In genomic region chr6:121176731-121177098, GRCm38 (mm10) we compare ENCODE assay signal across 22 mouse cellular contexts. TPM values are rescaled to one million over a fixed set of nuclear protein-coding genes. Genes with fewer than 3 reads are reported as not detected.
A peak's percentile ranks its signal among the peaks of the same experiment; 100 is the strongest.
DNase-seq lines count a peak whose midpoint lies in the region; ATAC-seq and TF ChIP-seq lines count a peak whose summit lies in the region.
"Had no signal": no experiment of that assay in that cellular context is flagged by ENCODE, and none has a peak within 500 bp of the region (broad histone marks: within the 10 kb centered on the region; RNA-seq: fewer than 3 reads in every experiment).

No protein-coding gene starts in this region.

- TF ChIP-seq POLR2A in heart, adult 2 months (IDR thresholded peaks at IDR 0.05; ENCODE audit: insufficient read depth, low read depth, low read length) = no peak

- H3K9ac ChIP-seq in heart, adult 2 months (ENCODE audit: low read depth, low read length) = no peak overlapping the region
- H3K9ac ChIP-seq in embryonic facial prominence, embryonic 13.5 days = no peak overlapping the region
- no peak overlapping the region for H3K9ac ChIP-seq in intestine, postnatal 0 days (ENCODE audit: low read depth, low read length)
- H3K9ac ChIP-seq in forebrain, embryonic 16.5 days (replicated peaks; ENCODE audit: low read depth, low read length) = no peak overlapping the region
- H3K9ac ChIP-seq: liver, embryonic 12.5 days; neural tube, embryonic 15.5 days had no signal

- H3K27ac ChIP-seq in heart, embryonic 10.5 days = peak overlapping the region; percentile 75
- no peak overlapping the region for H3K27ac ChIP-seq in heart, adult 2 months
- H3K27ac ChIP-seq in embryonic facial prominence, embryonic 13.5 days = peak overlapping the region; percentile 67
- peak overlapping the region; percentile 94 for H3K27ac ChIP-seq in intestine, postnatal 0 days (ENCODE audit: low read depth, low read length)
- no peak overlapping the region for H3K27ac ChIP-seq in forebrain, embryonic 16.5 days (ENCODE audit: low read length)
- H3K27ac ChIP-seq: liver, embryonic 12.5 days had no signal

- no peak overlapping the region for H3K4me3 ChIP-seq in heart, embryonic 10.5 days
- H3K4me3 ChIP-seq in heart, adult 2 months = no peak overlapping the region
- peak overlapping the region; percentile 3; the same call in 1 of the 2 replicates for H3K4me3 ChIP-seq in E14TG2a.4 (replicated peaks; ENCODE audit: low read length)
- no peak overlapping the region for H3K4me3 ChIP-seq in embryonic facial prominence, embryonic 13.5 days
- no peak overlapping the region for H3K4me3 ChIP-seq in intestine, postnatal 0 days (ENCODE audit: low read depth, low read length)
- no peak overlapping the region for H3K4me3 ChIP-seq in forebrain, embryonic 16.5 days (replicated peaks; ENCODE audit: low read length)
- H3K4me3 ChIP-seq: liver, embryonic 12.5 days; neural tube, embryonic 15.5 days had no signal

- H3K36me3 ChIP-seq in heart, embryonic 10.5 days = no peaks in the 10 kb centered on the region
- H3K36me3 ChIP-seq in heart, adult 2 months (ENCODE audit: control insufficient read depth, insufficient read depth, low read length) = no peaks in the 10 kb centered on the region
- H3K36me3 ChIP-seq in E14TG2a.4 (ENCODE audit: insufficient read depth, low read length) = no peaks in the 10 kb centered on the region
- no peaks in the 10 kb centered on the region for H3K36me3 ChIP-seq in embryonic facial prominence, embryonic 13.5 days
- no peaks in the 10 kb centered on the region for H3K36me3 ChIP-seq in intestine, postnatal 0 days (ENCODE audit: control insufficient read depth, insufficient read depth)
- H3K36me3 ChIP-seq in forebrain, embryonic 16.5 days (ENCODE audit: control insufficient read depth, insufficient read depth) = no peaks in the 10 kb centered on the region
- H3K36me3 ChIP-seq: G1E; liver, embryonic 12.5 days; neural tube, embryonic 15.5 days had no signal

- H3K9me3 ChIP-seq in heart, embryonic 10.5 days = no peaks in the 10 kb centered on the region
- H3K9me3 ChIP-seq in E14TG2a.4 (ENCODE audit: low read length) = no peaks in the 10 kb centered on the region
- H3K9me3 ChIP-seq in embryonic facial prominence, embryonic 13.5 days = no peaks in the 10 kb centered on the region
- H3K9me3 ChIP-seq in intestine, postnatal 0 days (ENCODE audit: control insufficient read depth) = no peaks in the 10 kb centered on the region
- no peaks in the 10 kb centered on the region for H3K9me3 ChIP-seq in forebrain, embryonic 16.5 days (ENCODE audit: control insufficient read depth, low read length)
- H3K9me3 ChIP-seq: G1E; liver, embryonic 12.5 days; neural tube, embryonic 15.5 days had no signal

- H3K79me2 ChIP-seq in heart, adult 2 months (replicated peaks; ENCODE audit: control insufficient read depth, insufficient read depth, low read length) = no peaks in the 10 kb centered on the region

- no peak for TF ChIP-seq CTCF in heart, adult 2 months (IDR thresholded peaks at IDR 0.05)
- TF ChIP-seq CTCF in E14TG2a.4 (conservative IDR thresholded peaks at IDR 0.05; ENCODE audit: low read length) = no peak
- TF ChIP-seq CTCF in intestine, postnatal 0 days (IDR thresholded peaks at IDR 0.05; ENCODE audit: low read depth) = no peak

- DNase-seq in heart, embryonic 10.5 days (ENCODE audit: low spot score) = no peak
- DNase-seq in heart, adult 2 months = no peak
- DNase-seq in urinary bladder, postnatal 4 days (ENCODE audit: low spot score in 2 of 2) = no peak
- DNase-seq in lung, postnatal 4 days = no peak
- DNase-seq: adrenal gland, adult 2 months; cerebellum, adult 11-12 months; gastrocnemius, postnatal 36 days; heart, postnatal 10 days; kidney, postnatal 4 days; lung, adult 18-20 months; lung, postnatal 10 days; thymus, adult 18-20 months; thymus, postnatal 36 days had no signal

- peak overlapping the region; percentile 38; the same call in 1 of the 2 replicates for H3K4me2 ChIP-seq in embryonic facial prominence, embryonic 13.5 days
- peak overlapping the region; percentile 43 for H3K4me2 ChIP-seq in intestine, postnatal 0 days (replicated peaks; ENCODE audit: low read depth)
- no peak overlapping the region for H3K4me2 ChIP-seq in forebrain, embryonic 16.5 days (ENCODE audit: low read length)
- H3K4me2 ChIP-seq: liver, embryonic 12.5 days; midbrain, embryonic 11.5 days had no signal

- no peaks in the 10 kb centered on the region for H3K27me3 ChIP-seq in heart, embryonic 10.5 days (ENCODE audit: insufficient read depth, poor library complexity, severe bottlenecking)
- no peaks in the 10 kb centered on the region for H3K27me3 ChIP-seq in heart, adult 2 months (ENCODE audit: control insufficient read depth, insufficient read depth, low read length)
- peaks cover 19% of the 10 kb centered on the region for H3K27me3 ChIP-seq in E14TG2a.4 (ENCODE audit: insufficient read depth, low read length)
- H3K27me3 ChIP-seq in embryonic facial prominence, embryonic 13.5 days = no peaks in the 10 kb centered on the region
- H3K27me3 ChIP-seq in intestine, postnatal 0 days (replicated peaks; ENCODE audit: control insufficient read depth, insufficient read depth, low read length) = no peaks in the 10 kb centered on the region
- H3K27me3 ChIP-seq in forebrain, embryonic 16.5 days (replicated peaks; ENCODE audit: control insufficient read depth, insufficient read depth, low read length) = no peaks in the 10 kb centered on the region
- H3K27me3 ChIP-seq: neural tube, embryonic 15.5 days had no signal

- 66% methylated on average over 4 of the region's 4 CpGs for whole genome bisulfite sequencing in heart, embryonic 10.5 days
- WGBS in heart, adult 2 months = 86% methylated on average over 4 of the region's 4 CpGs
- whole genome bisulfite sequencing in embryonic facial prominence, embryonic 13.5 days = 78% methylated on average over 4 of the region's 4 CpGs
- WGBS in intestine, postnatal 0 days = 34% methylated on average over 4 of the region's 4 CpGs
- whole genome bisulfite sequencing in forebrain, embryonic 16.5 days = 78% methylated on average over 4 of the region's 4 CpGs

- H3K4me1 ChIP-seq in heart, embryonic 10.5 days = peaks cover 30% of the 10 kb centered on the region
- H3K4me1 ChIP-seq in heart, adult 2 months (ENCODE audit: control insufficient read depth, insufficient read depth, low read length) = no peaks in the 10 kb centered on the region; the same call in 1 of the 2 replicates
- H3K4me1 ChIP-seq in E14TG2a.4 (replicated peaks; ENCODE audit: low read depth, low read length) = peaks cover 34% of the 10 kb centered on the region
- H3K4me1 ChIP-seq in embryonic facial prominence, embryonic 13.5 days = peaks cover 24% of the 10 kb centered on the region
- peaks cover 5% of the 10 kb centered on the region; the same call in 1 of the 2 replicates for H3K4me1 ChIP-seq in intestine, postnatal 0 days (replicated peaks; ENCODE audit: control insufficient read depth, insufficient read depth, low read length)
- H3K4me1 ChIP-seq in forebrain, embryonic 16.5 days (replicated peaks; ENCODE audit: control insufficient read depth, insufficient read depth, low read length) = peaks cover 2% of the 10 kb centered on the region; the same call in 1 of the 2 replicates

- ATAC-seq in embryonic facial prominence, embryonic 13.5 days (ENCODE audit: insufficient number of reproducible peaks, insufficient read depth, low FRiP score, low TSS enrichment, low read depth) = no peak
- no peak for ATAC-seq in intestine, postnatal 0 days
- no peak for ATAC-seq in forebrain, embryonic 16.5 days
- ATAC-seq: inflammation-experienced regulatory T-cells, adult 6 months had no signal

- no peak for TF ChIP-seq EP300 in heart, adult 2 months (IDR thresholded peaks at IDR 0.05; ENCODE audit: insufficient read depth, low read depth, low read length)

- intact Hi-C loops in heart, adult 2 months (cut with DNase I) = loop anchor here (5.0 kb wide), 2 partner anchors 64 to 259 kb away; partner anchors contain the start of gene Bid

RNA-seq across cellular contexts. Expression of gene Pex26, which starts 6.8 kb away (rescaled TPM):
- polyA plus RNA-seq in heart, embryonic 10.5 days (2016; fragmentation: Nextera tagmentation; extraction: Ambion mirVana) = 5.1 and 6.6 TPM in 2 replicates
- total RNA-seq in heart, adult 2 months (2021) = 1 to 10 TPM; 6.0 TPM
- 8.3 and 10.9 TPM in 2 replicates for polyA plus RNA-seq in heart, adult 2 months (2012; rRNA removed)
- 10.4 and 10.8 TPM in 2 replicates for polyA plus RNA-seq in embryonic facial prominence, embryonic 13.5 days (2015; fragmentation: Nextera tagmentation; extraction: Ambion mirVana)
- 6.3 and 7.2 TPM in 2 replicates for polyA plus RNA-seq in intestine, postnatal 0 days (2015; fragmentation: Nextera tagmentation; extraction: Ambion mirVana)
- 15.9 and 16.1 TPM in 2 replicates for polyA plus RNA-seq in forebrain, embryonic 16.5 days (2015; fragmentation: Nextera tagmentation; extraction: Ambion mirVana)

RNA-seq across cellular contexts. Expression of gene Tuba8, which starts 33.8 kb away (rescaled TPM):
- polyA plus RNA-seq in heart, embryonic 10.5 days (2016; fragmentation: Nextera tagmentation; extraction: Ambion mirVana) = 0.95 and 2.3 TPM in 2 replicates
- total RNA-seq in heart, adult 2 months (2021) = 100 to 1,000 TPM; 192 to 198 TPM
- polyA plus RNA-seq in heart, adult 2 months (2012; rRNA removed) = 71.6 and 81.9 TPM in 2 replicates
- 0.30 and 0.83 TPM in 2 replicates for polyA plus RNA-seq in embryonic facial prominence, embryonic 13.5 days (2015; fragmentation: Nextera tagmentation; extraction: Ambion mirVana)
- 0.14 and 0.31 TPM in 2 replicates for polyA plus RNA-seq in intestine, postnatal 0 days (2015; fragmentation: Nextera tagmentation; extraction: Ambion mirVana)
- polyA plus RNA-seq in forebrain, embryonic 16.5 days (2015; fragmentation: Nextera tagmentation; extraction: Ambion mirVana) = 0.35 TPM in 1 of 2 replicates, not detected in the other

RNA-seq across cellular contexts. Expression of gene Mical3, which starts 45.9 kb away (rescaled TPM):
- 25.8 and 37.3 TPM in 2 replicates for polyA plus RNA-seq in heart, embryonic 10.5 days (2016; fragmentation: Nextera tagmentation; extraction: Ambion mirVana)
- 100 to 1,000 TPM; 114 to 127 TPM for total RNA-seq in heart, adult 2 months (2021)
- polyA plus RNA-seq in heart, adult 2 months (2012; rRNA removed) = 52.1 and 69.0 TPM in 2 replicates
- 12.3 and 12.7 TPM in 2 replicates for polyA plus RNA-seq in embryonic facial prominence, embryonic 13.5 days (2015; fragmentation: Nextera tagmentation; extraction: Ambion mirVana)
- polyA plus RNA-seq in intestine, postnatal 0 days (2015; fragmentation: Nextera tagmentation; extraction: Ambion mirVana) = 3.6 and 4.5 TPM in 2 replicates
- polyA plus RNA-seq in forebrain, embryonic 16.5 days (2015; fragmentation: Nextera tagmentation; extraction: Ambion mirVana) = 27.1 and 35.5 TPM in 2 replicates

Comparison
In these comparisons a context has a peak if more than half of its experiments do, and no peak if none do; other contexts are left out.
1. H3K27ac ChIP-seq: peak in heart, embryonic 10.5 days (single experiment), embryonic facial prominence, embryonic 13.5 days (single experiment) and intestine, postnatal 0 days (single experiment); none in heart, adult 2 months (single experiment) and forebrain, embryonic 16.5 days (single experiment).
2. RNA of gene Tuba8, which starts 33.8 kb away (polyA plus RNA-seq): 71.6 to 81.9 TPM in heart, adult 2 months; 0.95 to 2.3 TPM in heart, embryonic 10.5 days, 0.35 TPM in forebrain, embryonic 16.5 days, 0.14 to 0.31 TPM in intestine, postnatal 0 days and 0.30 to 0.83 TPM in embryonic facial prominence, embryonic 13.5 days; every median in the first group is over 10 times any median in the second.